Mouse (Mus musculus): Measurements from ENCODE around the gene Hnrnpdl.

Hnrnpdl gene

GRCm38 (mm10) chr5:100039602-100040142 is at the start of gene Hnrnpdl, which contains the start of gene Enoph1:
Hnrnpdl (minus strand) TSS chr5:100039664.
Enoph1 (plus strand) TSS chr5:100039985.
- peak; percentile 93 for DNase-seq

- no peak for DNase-seq
These were observed 45.6 kb upstream of the Hnrnpdl start for GRCm38 (mm10) chr5:100085097-100085496.

- DNase-seq = no peak
These were observed 44.6 kb upstream of the Hnrnpdl start for GRCm38 (mm10) chr5:100083953-100084562.

GRCm38 (mm10) chr5:100082006-100082405 is 42.5 kb upstream of the Hnrnpdl start:
- DNase-seq = no peak

GRCm38 (mm10) chr5:100079931-100080275 is 40.4 kb upstream of the Hnrnpdl start:
- DNase-seq = no peak

- no peak for DNase-seq
These were observed 39.8 kb upstream of the Hnrnpdl start for GRCm38 (mm10) chr5:100079040-100079930.

GRCm38 (mm10) chr5:100074571-100074970 is 35.1 kb upstream of the Hnrnpdl start:
- DNase-seq = no peak

- DNase-seq = no peak
These were observed 33.1 kb upstream of the Hnrnpdl start for GRCm38 (mm10) chr5:100072557-100072956.

- no peak for DNase-seq
These were observed 32.1 kb upstream of the Hnrnpdl start for GRCm38 (mm10) chr5:100071541-100071940.

GRCm38 (mm10) chr5:100070255-100070654 is 30.8 kb upstream of the Hnrnpdl start:
- DNase-seq = peak; percentile 88

GRCm38 (mm10) chr5:100069526-100069925 is 30.1 kb upstream of the Hnrnpdl start:
- DNase-seq = no peak

GRCm38 (mm10) chr5:100067579-100067978 is 28.1 kb upstream of the Hnrnpdl start:
- DNase-seq = no peak

- no peak for DNase-seq
These were observed 21.4 kb upstream of the Hnrnpdl start for GRCm38 (mm10) chr5:100060876-100061275.

GRCm38 (mm10) chr5:100059326-100059725 is 19.9 kb upstream of the Hnrnpdl start:
- DNase-seq = no peak

GRCm38 (mm10) chr5:100058729-100059128 is 19.3 kb upstream of the Hnrnpdl start:
- no peak for DNase-seq

GRCm38 (mm10) chr5:100057461-100058209 is 18.2 kb upstream of the Hnrnpdl start:
- no peak for DNase-seq

GRCm38 (mm10) chr5:100055866-100056369 is 16.5 kb upstream of the Hnrnpdl start:
- no peak for DNase-seq

GRCm38 (mm10) chr5:100054807-100055547 is 15.5 kb upstream of the Hnrnpdl start:
- no peak for DNase-seq

GRCm38 (mm10) chr5:100052728-100053127 is 13.3 kb upstream of the Hnrnpdl start:
- no peak for DNase-seq

- DNase-seq = no peak
These were observed 10.4 kb upstream of the Hnrnpdl start for GRCm38 (mm10) chr5:100049904-100050303.

GRCm38 (mm10) chr5:100047871-100048270 is 8.4 kb upstream of the Hnrnpdl start:
- peak; percentile 27 for DNase-seq

GRCm38 (mm10) chr5:100047143-100047640 is 7.7 kb upstream of the Hnrnpdl start:
- no peak for DNase-seq
